Mouse (Mus musculus) adrenal gland, adult 18-20 months (tissue): ENCODE data around the gene Cypt12. TPM values are rescaled to one million over a fixed set of nuclear protein-coding genes. Genes with fewer than 3 reads are reported as not detected.

Experiments
- DNase-seq, 2 experiments: peaks; one replicate each; pipeline ENCODE4 v3.0.0; 2021 to 2022; ENCODE audit warnings: low spot score in 2 of 2
- long read RNA-seq, 2 experiments: library from polyadenylated mRNA; stranded (forward); transcript quantifications; one replicate each; pipeline ENCODE4 v2.0.0; 2021
- total RNA-seq, 2 experiments: library from RNA; stranded (reverse); gene quantifications; 1 replicate in 1 of 2; 2 replicates in 1 of 2; pipeline ENCODE4 v1.2.3; 2021

Gene Cypt12
- not detected for total RNA-seq
- long read RNA-seq, experiment 1, result 0 reads
- long read RNA-seq, experiment 2, result 0 reads

- DNase-seq, result no peak
Observed at GRCm38 (mm10) chr3:17948299-17948698, at the start of gene Cypt12. Gene Cypt12, plus strand, starts transcription at chr3:17948410.

- no peak for DNase-seq
Observed at GRCm38 (mm10) chr3:17913796-17914195, 34.4 kb upstream of the Cypt12 start.

GRCm38 (mm10) chr3:17940206-17940605 lies 8.0 kb upstream of the Cypt12 start:
- no peak for DNase-seq
